Mouse (Mus musculus) ES-Bruce4 (cell line): ENCODE measurements around the gene Gne.

Experiments used
- CTCF ChIP-seq: IDR thresholded peaks from one replicate; pipeline ENCODE4 v1.8.1; 2011; ENCODE audit warnings: low read depth, low read length
- EP300 ChIP-seq: IDR thresholded peaks from 2 replicates; pipeline ENCODE4 v1.6.1; 2011; ENCODE audit warnings: low read depth, low read length; ENCODE audit not compliant: insufficient read depth

DNA sequence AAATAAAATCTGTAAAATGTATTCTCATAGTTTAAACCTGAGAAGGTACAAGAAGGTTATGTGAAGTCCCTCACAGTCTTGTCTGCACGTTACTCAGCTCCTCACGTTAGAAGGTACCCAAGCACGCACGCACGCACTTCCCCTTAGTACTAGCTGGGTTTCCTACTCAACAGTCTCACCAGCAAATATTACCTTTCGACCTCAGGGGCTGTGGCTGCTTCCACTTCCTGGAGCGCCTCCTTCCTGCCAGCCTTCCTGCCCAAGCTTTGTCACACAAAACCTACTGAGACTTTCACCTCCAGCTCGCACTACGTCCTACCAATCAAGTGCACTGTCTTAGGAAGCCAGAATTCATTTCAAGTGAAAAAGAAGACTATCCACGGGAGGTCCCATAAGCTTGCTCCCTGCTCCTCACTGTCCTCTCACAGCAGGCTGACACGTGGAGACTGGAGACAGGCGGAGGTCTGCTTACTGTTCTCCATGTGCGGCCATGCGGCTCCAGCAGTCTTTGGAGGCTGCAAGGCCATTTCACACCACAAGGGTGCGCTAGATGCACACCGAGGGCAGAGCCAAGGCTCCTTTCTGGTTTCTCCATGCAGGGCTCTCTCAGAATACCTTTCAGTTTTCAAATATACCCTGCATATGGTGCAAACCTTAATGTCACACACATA lies 18.5 kb downstream of the Gne start:
- 0 out of 2 replicates have a peak, but pooled peaks have one; percentile 39 for TF ChIP-seq EP300
- peak; percentile 97 for TF ChIP-seq CTCF
